Mouse (Mus musculus) left cerebral cortex, adult 9 months (tissue): ENCODE measurements around the gene Elovl7.

Source experiments
- DNase-seq, 2 experiments: peaks; one replicate each; pipeline ENCODE4 v3.0.0; 2022; ENCODE audit warnings: low spot score in 2 of 2

Elovl7 gene

DNA sequence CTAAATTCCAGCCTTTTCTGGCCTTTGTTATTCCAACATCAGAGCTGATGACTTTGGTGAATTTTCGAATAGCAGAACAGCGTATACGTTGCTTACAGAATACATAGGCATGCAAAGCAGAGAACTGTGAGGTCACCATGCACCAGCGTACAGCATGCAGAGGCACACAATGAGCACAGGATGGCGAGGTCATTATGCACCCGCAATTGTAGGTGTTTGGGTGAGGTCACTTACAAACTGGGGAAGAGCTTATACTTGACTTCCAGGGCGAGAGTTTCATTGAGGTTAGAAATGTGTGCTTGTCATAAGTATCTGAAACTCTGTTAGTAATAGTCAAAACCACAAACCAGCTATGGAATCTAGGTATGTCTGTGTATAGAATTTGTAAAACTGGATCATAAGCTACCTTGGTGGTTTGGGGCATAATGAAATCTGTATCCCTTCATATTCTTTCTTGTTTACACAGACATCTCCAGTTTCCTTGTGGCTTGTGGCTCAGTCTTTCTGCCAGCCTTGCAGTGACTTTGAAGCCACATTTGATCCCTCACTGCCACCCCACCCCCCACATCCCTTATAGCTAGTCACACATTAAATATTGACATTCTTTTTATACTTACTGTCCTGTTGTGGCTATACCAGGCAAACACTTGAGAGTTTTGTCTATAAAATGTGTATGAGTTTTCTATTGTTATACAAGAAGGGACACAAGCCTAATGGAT is 88.9 kb downstream of the Elovl7 start:
- DNase-seq = no peak

DNA sequence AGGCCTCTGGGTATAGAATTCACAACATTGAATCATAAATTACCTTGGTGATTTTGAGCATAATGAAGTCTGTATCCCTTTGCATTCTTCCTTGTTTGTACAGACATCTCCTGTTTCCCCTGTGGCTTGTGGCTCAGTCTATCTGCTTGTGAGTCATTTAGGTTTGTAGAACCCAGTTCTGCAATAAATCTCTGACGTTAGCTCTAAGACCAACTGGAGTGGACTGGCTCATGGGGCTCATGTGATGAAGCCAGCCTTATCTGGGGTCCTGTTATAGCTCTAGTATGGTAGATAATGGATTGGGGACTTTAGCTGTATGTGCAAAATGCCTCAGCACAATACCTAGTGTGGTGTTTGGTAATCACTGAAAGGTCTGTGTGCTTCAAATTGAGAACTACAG is 89.6 kb downstream of the Elovl7 start:
- no peak for DNase-seq

DNA sequence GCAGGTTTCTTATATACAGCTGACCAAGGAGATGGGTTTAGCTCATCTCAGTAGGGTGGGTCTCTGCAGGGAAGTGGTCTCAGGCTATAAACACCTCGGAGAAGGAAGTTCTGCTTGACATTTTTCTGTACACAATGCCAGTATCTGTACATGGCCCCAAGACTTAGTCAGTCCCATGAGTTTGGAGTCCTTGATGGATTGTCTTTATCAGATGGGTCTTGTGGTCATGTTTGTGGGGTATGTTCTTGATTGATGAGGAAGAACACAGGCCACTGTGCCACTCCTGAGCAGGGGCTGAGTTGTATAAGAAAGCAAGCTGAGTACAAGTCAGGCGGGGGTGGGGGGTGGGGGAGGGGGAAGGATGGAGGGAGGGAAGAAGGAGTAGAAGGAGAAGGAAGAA is 90.5 kb downstream of the Elovl7 start:
- DNase-seq = no peak

DNA sequence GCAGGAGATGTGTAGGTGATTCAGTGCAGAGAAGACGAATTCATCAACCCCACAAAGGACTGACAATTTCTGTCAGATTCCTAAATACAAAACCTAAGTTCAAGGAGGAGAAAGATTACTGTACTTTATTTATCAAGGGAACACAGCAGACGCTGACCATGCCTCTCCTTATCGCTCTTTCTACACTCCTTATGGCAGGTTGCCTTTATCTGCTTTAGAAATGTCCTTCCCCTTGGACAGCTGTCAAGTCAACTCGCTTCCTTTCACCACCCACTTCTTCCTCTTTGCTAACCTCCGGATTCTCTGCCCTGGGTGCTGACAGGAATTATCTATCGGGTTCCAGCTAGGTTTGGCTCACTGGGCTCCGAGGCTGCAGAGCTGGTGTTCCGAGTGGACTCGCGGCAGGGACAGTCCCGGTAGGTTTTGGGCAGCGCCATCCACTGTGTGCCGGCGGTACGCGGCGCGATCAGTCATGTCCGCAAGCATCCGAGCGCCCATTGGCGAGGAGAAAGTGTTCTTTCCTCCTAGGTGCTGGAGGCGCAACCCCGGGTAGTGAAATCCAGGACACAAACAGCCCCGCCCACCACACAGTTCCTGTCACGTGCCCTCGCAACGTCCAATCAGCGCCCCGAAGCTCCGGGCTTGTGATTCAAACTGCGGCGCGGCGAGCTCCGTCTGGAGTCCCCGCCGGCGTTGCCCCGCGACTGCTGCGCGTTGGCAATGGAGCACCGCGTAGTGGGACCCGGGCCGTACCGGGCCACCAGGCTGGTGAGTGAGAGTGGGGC is 101.7 kb downstream of the Elovl7 start, which contains the start of gene Depdc1b:
Gene Depdc1b (plus strand): TSS at position 631 of the 785 bp plus-strand sequence.
- peak; percentile 79 to 96 for DNase-seq

DNA sequence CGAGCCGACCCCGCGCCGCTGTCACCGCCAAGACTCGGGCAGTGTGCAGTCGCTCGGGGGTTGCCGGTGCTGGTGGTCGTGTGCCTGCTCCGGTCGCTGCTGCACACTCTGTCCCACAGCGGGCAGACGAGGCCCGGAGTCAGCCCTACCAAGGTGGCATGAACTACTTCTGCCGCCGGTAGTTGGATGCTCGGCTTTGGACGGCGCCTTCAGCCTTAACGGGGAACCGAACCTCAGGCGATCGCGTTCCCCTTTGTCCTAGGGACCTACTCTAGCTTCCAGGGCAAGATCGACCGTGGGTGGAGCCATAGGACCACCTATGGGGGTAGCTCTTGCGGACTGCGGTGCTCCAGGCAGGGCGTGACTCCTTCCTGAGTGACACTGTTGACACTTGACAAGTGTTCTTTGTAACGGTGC is 102.3 kb downstream of the Elovl7 start:
- no peak for DNase-seq

DNA sequence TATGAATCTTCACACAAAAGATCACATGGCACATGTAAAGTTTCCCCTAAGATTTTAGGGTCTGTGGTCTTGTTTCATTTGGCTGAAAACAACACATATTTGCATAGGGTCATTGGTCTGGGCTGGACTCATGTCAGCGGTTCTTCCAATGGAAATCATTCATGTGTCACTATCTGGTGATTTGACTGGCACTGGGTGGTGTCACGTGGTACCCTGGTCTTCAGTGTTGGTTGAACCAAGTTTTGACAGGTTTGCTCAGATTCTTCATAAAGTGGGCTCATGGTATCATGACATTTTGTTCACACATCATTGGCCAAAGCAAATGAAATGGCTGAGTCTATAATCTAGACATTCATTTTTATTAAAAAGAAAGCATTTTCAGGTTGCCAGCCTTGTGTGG is 103.2 kb downstream of the Elovl7 start:
- no peak for DNase-seq

DNA sequence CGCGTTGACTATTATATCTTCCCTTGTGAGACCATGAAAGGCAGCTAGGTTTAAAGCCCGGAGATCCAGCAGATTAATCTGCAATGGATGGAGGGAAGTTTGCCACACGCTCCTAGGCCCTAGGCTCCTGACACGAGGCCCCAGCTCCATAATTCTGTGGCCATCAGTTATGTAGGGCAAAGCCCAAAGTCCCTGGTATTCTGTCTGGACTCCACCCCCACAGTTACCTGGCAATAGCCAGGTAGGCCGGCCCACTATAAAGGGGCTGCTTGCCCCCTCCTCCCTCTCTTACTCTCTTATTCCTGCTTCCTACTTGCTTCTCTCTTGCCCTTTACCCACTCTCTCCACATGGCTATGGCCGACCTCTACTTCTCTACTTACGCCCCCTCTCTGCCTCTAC is 104.8 kb downstream of the Elovl7 start:
- DNase-seq = no peak

DNA sequence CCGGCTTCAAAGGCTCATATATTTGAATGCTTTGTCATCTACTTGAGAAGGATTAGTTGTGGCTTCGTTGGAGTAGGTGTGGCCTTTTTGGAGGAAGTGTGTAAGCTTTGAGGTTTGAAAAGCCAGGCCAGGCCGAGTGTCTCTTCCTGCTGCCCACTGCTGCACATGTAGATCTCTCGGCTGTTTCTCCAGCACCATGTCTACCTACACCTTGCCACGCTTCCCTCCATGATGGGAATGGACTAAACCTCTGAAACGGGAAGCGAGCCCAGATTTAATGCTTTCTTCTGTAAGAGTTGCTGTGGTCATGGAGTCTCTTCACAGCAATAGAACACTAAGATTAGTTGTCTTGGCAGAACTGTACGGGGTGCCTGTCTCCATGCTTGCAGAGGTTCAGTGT is 106.0 kb downstream of the Elovl7 start:
- no peak for DNase-seq

DNA sequence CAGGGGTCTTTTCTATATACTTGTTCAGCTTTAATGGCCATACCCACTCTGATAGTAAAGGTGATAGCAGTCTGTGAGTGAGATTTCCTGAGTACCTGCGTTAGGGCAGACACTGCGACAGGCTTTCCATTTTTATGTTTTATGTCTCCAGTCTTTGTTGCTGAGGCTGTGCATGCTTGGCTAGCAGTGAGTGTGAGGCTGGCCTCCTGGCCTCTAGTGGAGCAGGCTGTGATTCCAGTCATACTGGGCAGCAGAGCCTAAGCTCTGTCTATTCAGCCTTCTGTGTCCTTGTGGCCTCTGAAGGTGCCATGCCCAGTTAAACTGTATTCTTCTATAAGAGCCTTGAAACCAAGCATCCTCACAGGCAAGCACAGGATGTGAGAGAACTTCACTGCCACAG is 108.3 kb downstream of the Elovl7 start:
- DNase-seq = no peak

DNA sequence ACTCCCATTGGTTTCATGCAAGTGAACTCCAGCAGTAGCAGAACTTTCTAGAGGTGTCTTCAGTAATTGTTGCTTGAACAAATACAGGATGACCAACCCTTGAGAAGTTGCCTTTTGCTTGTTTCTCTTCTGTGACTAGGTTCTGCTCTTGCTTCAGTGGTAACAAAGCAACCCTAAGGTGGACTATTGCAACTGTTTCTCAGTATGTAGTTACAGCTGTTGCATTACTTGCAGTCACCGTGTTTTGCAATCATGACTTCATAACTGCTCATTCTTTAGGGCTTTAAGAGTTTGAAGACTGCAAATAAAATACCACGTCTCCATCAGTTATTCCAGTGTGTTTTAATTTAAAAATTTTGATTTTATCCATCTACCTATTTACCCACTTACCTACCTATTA is 109.1 kb downstream of the Elovl7 start:
- no peak for DNase-seq

DNA sequence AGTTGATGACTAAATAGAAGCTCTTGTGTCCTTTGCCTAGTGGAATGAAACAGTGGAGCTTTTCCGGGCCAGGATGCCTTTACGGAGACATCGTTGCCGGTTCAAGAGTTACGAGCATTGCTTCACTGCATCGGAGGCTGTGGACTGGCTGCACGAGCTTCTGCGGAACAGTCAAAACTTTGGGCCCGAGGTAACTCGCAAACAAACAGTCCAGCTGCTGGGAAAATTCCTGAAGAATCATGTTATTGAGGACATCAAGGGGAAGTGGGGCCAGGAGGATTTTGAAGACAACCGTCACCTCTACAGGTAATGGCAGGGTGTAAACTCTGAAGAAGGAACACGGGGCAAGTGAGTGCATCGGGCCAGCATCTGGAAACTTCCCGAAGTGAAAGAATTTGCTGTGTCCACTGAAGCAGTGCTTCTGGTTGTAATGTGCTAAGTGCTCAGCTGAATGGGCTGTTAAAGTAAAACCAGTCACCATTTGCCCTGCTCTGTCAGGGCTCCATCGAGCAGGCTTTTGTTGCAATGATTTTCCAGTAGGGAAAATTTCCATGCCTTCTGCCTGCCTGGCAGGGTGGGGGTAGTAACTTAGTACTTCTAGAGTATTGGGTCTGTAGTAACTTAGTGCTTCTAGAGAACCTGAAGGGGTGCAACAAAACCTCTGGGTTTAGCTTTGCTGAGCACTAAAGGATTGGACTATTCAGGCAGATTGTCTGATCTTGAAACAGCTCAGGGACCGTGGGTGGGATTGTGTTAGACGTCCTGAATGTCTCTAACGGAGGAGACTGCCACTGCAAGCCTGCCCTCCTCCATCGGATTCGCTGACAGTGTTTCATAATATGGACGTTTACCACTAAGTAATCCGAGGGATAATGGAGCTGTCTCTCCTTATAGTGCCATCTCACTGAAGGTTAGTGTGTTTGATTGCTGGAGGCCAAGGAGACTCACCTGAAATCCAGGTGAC is 109.9 kb downstream of the Elovl7 start:
- DNase-seq = no peak

DNA sequence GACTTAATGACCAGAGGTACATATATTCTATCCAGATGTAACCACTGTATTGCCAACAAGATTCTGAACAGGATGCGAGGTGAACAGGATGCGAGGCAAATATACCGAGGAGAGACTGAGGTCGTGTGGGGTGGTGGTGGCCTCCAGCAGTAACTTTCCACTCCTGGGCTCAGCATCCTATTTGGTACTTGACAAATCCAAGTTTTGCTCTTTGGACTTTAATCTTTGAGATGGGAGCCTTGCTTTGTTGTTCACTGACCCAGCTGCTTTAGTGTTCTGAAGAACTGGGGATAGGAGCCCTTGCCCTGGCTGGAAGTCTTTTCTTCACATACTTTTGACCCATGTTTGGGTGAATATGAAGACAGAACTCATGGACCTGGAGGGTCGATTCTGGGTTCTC is 111.7 kb downstream of the Elovl7 start:
- no peak for DNase-seq

DNA sequence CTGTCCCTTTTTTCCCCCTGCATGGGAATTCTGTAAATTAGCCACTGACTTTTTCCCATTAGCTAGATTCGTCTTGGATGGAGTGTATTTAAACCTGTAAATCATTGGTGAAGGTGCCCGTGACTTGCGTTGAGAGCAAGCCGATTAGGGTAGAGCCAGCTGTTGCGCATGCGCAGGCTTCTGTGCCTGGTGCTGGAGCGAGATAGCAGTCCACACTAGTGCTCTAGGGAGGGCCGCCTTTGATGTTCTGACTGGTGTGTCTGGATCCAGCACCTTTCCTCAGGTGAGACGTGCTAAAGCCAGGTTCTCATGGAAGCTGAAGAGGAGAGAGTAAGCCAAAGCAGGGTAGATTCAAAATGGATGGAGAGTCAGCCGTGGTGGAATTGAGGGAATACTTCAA is 112.1 kb downstream of the Elovl7 start:
- DNase-seq = no peak

DNA sequence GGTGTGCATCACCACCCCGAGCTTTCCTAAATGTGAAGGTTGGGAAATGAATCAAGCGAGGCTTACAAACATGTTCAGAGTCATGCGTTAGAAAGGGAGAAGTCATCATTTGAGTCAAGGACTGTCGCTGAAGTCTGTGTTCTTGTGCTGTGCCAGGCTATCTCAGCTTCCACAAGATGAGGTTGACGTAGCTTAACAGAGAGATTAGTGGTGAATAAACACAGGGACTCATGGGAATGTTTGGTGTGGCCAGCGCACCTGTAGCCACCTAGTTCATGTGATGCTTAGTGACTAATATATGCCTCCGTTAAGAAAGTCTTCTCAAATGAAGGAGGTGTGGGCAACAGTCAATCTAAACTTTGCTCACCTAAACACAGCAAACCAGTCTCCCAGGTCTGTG is 112.8 kb downstream of the Elovl7 start:
- DNase-seq = no peak

DNA sequence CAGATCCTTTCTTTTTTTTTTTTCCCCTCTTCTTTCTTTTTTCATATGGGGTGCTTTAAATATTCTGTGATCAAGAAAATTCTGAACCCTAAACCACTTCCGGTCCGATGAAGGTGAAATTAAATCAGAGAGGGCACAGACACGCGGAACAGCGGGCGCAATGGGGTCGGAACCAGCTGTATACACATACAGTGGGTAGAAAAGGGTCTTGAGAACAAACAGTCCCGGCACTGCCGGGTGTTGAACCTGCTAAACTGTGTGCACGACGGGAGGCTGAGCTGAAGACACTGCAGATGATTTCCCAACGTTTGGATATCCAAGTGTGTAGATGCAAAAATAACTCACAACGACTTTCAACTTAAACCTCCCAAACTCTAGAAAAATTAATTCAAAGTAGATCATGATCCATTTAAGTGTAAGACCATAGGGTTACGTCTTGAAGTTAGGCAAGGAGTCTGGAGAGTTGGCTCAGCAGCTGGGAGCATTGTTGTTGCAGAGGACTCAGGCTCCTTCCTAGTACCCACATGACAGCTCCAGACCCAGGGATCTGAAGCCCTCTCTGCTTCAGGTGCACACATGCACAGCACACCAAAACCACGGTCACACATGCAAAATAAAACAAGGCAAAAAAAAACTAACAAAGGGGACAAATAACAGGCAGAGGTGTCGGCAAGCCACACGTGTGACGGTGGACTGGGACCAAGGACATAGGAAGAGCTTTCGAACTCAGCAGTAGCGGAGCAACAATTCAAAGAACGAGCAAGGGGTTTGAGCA is 114.4 kb downstream of the Elovl7 start:
- no peak for DNase-seq

DNA sequence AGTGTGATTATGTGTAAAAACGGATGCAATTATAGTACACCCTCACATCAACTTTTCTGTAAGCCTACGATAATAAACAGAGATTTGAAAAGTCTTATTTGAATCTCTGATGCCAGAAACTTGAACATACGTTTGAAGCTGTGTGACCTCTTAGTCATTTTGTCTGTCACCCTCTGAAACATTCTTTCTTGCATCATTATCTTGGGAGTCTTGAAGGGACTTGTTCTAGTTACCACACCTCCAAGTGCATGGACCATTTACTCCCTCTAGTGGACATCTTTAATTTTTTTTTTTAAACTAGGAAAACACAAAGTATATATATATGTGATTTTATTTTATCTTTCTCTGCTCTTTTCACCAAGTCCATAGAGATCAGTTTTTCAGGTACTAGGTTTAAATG is 115.5 kb downstream of the Elovl7 start:
- DNase-seq = no peak
